Mouse (Mus musculus) gastrocnemius, postnatal 14 days (tissue): Measurements from ENCODE around the gene Scyl3. TPM values are rescaled to one million over a fixed set of nuclear protein-coding genes. Genes with fewer than 3 reads are reported as not detected.

ENCODE experiments used
- DNase-seq: peaks from one replicate; pipeline ENCODE4 v3.0.0; 2021; ENCODE audit warnings: mixed read lengths
- intact Hi-C: fragments of 180-260 bp; cut with DNase I; formaldehyde crosslinking; loops from one replicate; pipeline ENCODE4 v1.15.1; 2025; ENCODE audit warnings: low total_unique reads
- long read RNA-seq, 2 experiments: library from polyadenylated mRNA; stranded (forward); transcript quantifications; one replicate each; pipeline ENCODE4 v2.0.0; 2021
- total RNA-seq, 2 experiments: library from RNA; stranded (reverse); gene quantifications; 2 replicates each; pipeline ENCODE4 v1.2.3; 2021

Gene Scyl3
- total RNA-seq = 1 to 10 TPM; 4.0 to 5.2 TPM
- long read RNA-seq, experiment 1, full-length matches to known transcripts = 3 of 5 reads
- long read RNA-seq, experiment 1, partial matches to known transcripts = 0 of 5 reads
- long read RNA-seq, experiment 1, other reads (novel, unspliced or antisense) = 2 of 5 reads
- long read RNA-seq, experiment 2, full-length matches to known transcripts = 4 of 8 reads
- long read RNA-seq, experiment 2, partial matches to known transcripts = 1 of 8 reads
- long read RNA-seq, experiment 2, other reads (novel, unspliced or antisense) = 3 of 8 reads

- intact Hi-C loops = no loop called here
- DNase-seq = no peak
Observed at GRCm38 (mm10) chr1:163928846-163929245, at the start of gene Scyl3. Gene Scyl3 (plus strand): TSS chr1:163929100.

- no peak for DNase-seq
- intact Hi-C loops = no loop called here
Observed at GRCm38 (mm10) chr1:163889629-163890028, 39.3 kb upstream of the Scyl3 start.

GRCm38 (mm10) chr1:163893294-163893693 lies 35.6 kb upstream of the Scyl3 start:
- intact Hi-C loops = no loop called here
- no peak for DNase-seq

GRCm38 (mm10) chr1:163893774-163894527 lies 34.9 kb upstream of the Scyl3 start:
- intact Hi-C loops = no loop called here
- DNase-seq = no peak

GRCm38 (mm10) chr1:163898291-163898764 lies 30.6 kb upstream of the Scyl3 start:
- DNase-seq = no peak
- intact Hi-C loops = no loop called here

DNA sequence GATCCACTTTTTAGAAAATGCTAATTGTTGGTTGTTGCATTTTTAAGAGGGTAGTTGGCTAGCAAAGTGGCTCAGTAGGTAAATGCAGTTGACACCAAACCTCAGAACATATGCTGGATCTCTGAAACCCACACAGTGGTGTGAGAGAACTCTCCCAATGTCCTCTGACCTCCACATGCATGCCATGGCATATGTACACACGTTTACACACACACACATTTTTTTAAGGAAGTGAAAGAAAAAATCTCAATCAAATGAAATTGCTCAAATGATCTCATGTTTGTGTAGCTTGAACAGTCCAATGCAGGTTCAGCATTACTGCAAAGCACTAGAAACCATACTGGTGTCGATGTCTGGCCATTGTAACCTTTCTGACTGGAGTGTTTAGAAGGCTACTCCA lies 29.3 kb upstream of the Scyl3 start:
- DNase-seq = no peak

DNA sequence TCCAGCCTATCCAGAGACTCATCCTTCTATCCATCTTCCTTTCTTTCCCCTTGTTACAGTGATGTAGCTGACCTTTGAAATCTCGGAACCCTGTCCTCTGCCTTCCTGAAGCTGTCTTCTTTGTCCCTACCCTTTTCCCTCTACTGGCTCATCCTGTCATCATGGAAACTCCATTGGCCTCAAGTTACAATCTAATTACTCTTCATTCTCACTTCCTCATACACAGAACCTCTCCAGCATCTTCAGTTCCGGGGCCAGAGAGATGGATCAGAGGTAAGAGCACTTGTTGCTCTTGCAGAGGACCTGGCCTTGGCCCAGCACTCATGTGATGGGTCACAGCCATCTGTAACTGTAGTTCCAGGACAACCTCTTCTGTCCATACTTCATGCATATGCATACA lies 28.7 kb upstream of the Scyl3 start:
- no peak for DNase-seq
- intact Hi-C loops = no loop called here

More for the DNA sequence above, 29.3 kb upstream of the Scyl3 start:
- intact Hi-C loops = no loop called here

GRCm38 (mm10) chr1:163903411-163903810 lies 25.5 kb upstream of the Scyl3 start:
- intact Hi-C loops = no loop called here

GRCm38 (mm10) chr1:163907007-163907811 lies 21.7 kb upstream of the Scyl3 start:
- intact Hi-C loops = no loop called here
- DNase-seq = no peak

More at GRCm38 (mm10) chr1:163903411-163903810, 25.5 kb upstream of the Scyl3 start:
- DNase-seq = no peak

GRCm38 (mm10) chr1:163908389-163908788 lies 20.5 kb upstream of the Scyl3 start:
- no peak for DNase-seq
- intact Hi-C loops = loop anchor here (2.0 kb wide), 1 partner anchor 74 kb away; no protein-coding TSS in a partner anchor

DNA sequence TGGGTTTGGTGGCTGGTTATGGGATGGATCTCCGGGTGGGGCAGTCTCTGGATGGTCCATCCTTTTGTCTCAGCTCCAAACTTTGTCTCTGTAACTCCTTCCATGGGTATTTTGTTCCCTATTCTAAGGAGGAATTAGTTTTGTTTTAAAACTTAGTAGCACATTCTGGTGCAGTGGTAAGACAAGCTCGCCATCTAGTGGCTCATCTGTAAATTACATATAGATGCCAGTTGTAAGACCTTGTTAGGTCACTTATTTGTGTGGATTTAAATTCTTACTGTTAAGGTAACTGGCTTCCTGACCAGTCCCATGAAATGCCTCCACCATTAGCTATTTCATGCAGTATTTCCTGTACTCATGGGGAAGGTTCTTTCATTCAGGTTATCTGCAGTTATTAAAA lies 18.6 kb upstream of the Scyl3 start:
- no peak for DNase-seq
- intact Hi-C loops = loop anchor here (5.0 kb wide), 1 partner anchor 763 kb away; no protein-coding TSS in a partner anchor

DNA sequence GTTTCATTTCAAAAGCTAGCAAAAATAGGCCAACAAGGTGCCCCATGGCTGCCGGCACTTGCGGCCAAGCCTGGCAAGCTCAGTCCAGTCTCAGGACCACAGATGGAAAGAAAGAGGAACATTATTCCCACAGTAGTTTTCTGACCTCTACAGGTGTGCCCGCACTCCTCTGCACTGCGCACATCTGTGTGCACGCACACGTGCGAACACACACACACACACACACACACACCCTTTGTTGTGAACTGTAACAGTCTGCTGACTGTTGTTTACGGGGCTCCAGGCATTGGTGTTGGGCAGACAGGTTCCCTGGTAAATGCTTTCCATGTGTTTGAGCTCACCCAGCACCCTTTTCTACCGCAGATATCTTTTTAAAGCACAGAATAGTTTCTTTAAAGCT lies 18.1 kb upstream of the Scyl3 start:
- DNase-seq = no peak
- intact Hi-C loops = loop anchor here (5.0 kb wide), 1 partner anchor 763 kb away; no protein-coding TSS in a partner anchor

- intact Hi-C loops = loop anchor here (5.0 kb wide), 1 partner anchor 765 kb away; no protein-coding TSS in a partner anchor
Observed at GRCm38 (mm10) chr1:163911981-163912380, 16.9 kb upstream of the Scyl3 start.

DNA sequence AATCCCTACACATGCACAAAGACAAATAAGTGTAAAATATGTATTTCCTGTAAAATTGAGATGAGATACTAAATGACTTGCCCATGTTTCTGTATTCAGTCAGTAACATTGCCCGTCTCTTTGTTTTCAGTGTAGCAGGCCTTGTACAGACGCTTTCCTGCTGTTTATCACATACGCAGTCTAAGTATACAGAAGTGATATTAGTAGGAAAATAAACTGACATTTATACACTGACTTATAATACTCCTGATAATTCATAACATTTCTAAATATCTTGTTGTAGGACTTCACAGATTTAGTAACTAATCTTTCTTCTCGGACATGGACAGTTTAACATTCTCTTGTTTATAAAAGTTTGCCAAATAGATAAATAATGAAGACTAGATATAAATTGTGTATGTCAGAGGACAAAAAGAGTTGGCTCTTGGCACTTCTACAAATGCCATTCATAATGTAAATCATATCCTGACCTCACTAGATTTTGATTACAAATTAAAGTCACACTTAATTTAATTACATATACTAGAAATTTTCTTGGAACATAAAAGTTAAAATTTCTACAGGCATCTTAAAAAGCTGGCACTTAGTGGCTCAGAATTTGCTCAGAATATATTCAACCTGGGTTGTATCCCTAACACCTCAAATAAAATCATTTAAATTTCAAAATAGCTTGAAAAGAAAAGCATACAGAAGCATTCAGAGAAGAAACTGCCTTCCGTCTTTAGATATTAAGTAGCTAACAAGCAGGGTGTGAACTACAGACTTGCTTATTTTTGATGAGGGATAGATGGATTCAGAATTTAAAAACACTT lies 11.3 kb upstream of the Scyl3 start:
- intact Hi-C loops = no loop called here

More at GRCm38 (mm10) chr1:163911981-163912380, 16.9 kb upstream of the Scyl3 start:
- DNase-seq = no peak

GRCm38 (mm10) chr1:163924093-163924492 lies 4.8 kb upstream of the Scyl3 start:
- intact Hi-C loops = no loop called here
- DNase-seq = no peak

More for the DNA sequence above, 11.3 kb upstream of the Scyl3 start:
- DNase-seq = no peak

- DNase-seq = peak; percentile 86
- intact Hi-C loops = no loop called here
Observed at GRCm38 (mm10) chr1:163929636-163930457, 947 bp downstream of the Scyl3 start.

- intact Hi-C loops = no loop called here
- no peak for DNase-seq
Observed at GRCm38 (mm10) chr1:163930458-163930794, 1.5 kb downstream of the Scyl3 start.

- DNase-seq = no peak
- intact Hi-C loops = no loop called here
Observed at GRCm38 (mm10) chr1:163931801-163932200, 2.9 kb downstream of the Scyl3 start.
